Mouse (Mus musculus) layer of hippocampus, adult 9-11 months (tissue): ENCODE results near the gene Fau.
A peak's percentile ranks its signal among the peaks of the same experiment; 100 is the strongest.
"Not testable (repeated sequence)": the region's sequence is repeated elsewhere in the genome, so short reads cannot be mapped to it uniquely, and the experiment has no call there.

Experiments
- DNase-seq: peaks from one replicate; pipeline ENCODE4 v3.0.0; 2022

Fau gene

GRCm38 (mm10) chr19:6057313-6058096 lies at the start of gene Fau, which contains the start of gene Mrpl49:
Fau (plus strand) TSS chr19:6057844.
Mrpl49 (minus strand) TSS chr19:6057785.
- DNase-seq: peak; percentile 99

- DNase-seq: no peak
Observed at GRCm38 (mm10) chr19:6009137-6009536, 48.5 kb upstream of the Fau start.

GRCm38 (mm10) chr19:6013691-6014090 lies 44.0 kb upstream of the Fau start:
- DNase-seq: no peak

DNA sequence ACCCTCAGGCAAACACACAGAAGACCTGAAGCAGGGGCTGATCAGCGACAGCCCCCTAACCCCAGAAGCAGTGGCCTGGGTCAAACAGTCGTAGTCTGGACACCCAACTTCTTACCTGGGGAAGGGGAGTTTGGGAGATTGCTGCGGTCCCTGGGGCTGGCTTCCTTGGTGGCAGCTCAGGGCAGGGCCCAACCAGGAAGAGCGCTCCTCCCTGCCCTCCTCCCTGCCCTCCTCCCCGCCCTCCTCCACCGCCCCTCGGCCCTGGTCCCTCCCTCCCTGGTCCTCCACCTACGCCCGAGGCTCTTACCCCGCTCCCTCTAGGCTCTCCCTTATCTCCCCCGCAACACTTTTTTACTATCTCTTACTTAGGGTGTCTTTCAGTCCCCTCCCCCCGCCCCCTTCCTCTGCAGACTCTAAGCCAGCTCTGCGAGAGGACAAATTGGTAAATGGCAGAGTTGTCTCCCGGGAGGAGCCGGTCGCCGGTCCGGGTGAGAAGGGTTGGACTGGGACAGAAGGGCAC lies 42.6 kb upstream of the Fau start:
- no peak for DNase-seq

DNA sequence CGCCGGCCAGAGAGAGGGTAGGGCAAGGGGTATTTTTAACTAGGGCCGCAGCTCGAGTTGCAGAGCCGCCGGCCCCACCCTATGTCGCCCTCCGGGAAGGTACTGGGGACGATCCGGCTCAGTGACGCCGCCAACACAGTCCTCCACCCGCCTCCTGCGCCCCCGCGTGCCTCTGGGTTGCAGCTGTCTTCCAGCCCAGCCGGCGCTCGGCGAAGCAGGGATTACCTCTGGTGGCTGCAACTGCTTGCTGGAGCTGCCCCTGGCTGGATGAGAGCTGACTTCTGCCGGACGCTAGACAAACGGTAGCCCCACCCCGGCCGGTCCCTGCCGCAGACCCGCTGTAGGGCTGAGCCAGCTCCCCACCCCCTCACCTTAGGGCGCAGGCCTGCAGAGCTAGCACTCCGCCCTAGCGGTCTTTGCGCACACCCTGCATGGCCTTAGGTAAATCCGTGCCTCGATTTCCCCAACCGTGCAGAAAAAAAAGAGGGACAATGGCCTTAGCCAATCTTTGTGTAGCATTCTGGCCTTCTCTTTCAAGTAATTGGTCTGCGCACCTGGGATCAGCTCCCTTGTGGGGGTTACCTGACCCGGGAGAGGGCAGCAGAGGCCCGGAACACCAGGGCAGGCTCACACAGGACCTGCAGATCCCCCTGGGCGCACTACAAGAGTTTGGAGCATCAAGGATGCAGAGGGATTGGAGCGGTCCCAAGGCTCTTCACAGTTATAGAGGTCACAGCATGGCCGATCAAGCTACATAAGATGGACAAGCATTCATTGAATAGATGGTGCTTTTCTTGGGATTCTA lies 41.9 kb upstream of the Fau start, which contains the start of gene Capn1:
Capn1 (minus strand) TSS at position 387 of the 805 bp plus-strand sequence.
- peak; percentile 45 for DNase-seq

DNA sequence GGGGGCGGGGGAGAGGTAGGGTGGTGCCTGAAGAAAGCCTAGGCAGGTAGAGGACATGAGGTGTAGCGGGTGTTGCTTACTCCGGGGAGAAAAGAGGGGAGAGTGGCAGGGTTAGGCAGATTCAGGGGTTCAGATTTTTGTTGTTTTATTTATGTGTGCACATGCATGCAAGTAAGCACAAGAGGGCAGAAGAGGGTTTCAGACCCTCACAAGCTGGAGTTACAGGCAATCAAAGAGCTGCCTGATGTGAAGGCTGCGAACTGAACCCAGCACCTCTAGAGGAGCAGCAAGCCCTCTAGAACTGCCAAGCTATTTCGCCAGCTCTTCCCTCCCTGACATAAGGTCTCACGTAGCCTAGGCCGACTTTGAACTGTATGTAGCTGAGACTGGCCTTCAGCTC lies 41.1 kb upstream of the Fau start:
- DNase-seq: peak; percentile 15

DNA sequence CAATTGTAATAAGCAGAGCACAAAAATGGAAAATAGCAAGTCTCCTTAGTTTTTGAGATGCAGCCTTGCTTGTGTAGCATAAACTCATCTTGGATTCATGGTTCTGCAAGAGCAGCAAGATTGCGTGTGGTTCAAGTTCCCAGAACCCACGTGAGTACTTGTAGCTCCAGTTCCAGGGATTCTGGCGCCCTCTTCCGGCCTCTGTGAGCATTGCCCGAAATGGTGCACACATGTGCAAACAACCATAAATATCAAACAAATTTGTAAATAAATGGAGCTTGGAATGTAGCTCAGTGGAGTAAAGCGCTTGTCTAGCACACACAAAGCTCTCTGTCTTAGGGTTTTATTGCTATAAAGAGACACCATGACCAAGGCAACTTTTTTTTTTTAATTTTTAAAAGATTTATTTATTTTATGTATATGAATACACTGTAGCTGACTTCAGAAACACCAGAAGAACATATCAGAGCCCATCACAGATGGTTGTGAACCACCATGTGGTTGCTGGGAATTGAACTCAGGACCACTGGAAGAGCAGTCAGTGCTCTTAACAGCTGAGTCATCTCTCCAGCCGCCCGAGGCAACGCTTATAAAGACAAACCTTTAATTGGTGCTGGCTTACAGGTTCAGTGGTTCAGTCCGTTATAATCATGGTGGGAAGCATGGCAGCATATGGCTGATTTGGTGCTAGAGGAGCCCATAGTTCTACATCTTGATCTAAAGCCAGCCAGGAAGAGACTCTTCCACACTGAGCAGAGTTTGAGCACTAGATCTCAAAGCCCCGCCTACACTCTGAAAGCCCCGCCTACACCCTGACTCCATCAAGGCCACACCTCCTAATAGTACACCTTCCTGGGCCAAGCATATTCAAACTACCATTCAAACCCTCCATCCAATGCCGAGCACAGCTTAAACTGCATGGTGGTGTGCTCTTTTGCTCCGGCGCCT lies 39.2 kb upstream of the Fau start:
- peak; percentile 85 for DNase-seq

DNA sequence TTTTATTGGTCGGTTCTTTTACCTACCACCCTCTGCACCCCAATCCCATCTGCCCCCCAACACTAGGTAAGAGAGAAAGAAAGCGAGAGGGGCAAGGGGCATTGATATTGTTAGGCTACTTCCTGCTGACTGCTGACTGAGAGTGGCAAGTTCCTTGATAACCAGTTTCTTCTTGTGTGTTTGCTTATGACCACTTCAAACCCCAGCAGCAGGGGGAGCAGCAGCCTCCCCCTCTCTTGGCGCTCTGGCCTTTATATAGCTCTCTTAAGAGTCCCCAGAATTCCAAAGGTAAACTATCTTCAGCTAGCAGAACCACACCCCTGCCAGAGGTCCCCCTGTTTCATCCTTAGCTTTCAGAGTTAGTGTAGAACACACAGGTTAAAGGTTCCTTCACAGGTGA lies 37.4 kb upstream of the Fau start:
- DNase-seq: no peak

- no peak for DNase-seq
Observed at GRCm38 (mm10) chr19:6023059-6023458, 34.6 kb upstream of the Fau start.

- no peak for DNase-seq
Observed at GRCm38 (mm10) chr19:6023930-6024329, 33.7 kb upstream of the Fau start.

- no peak for DNase-seq
Observed at GRCm38 (mm10) chr19:6028991-6029390, 28.7 kb upstream of the Fau start.

GRCm38 (mm10) chr19:6029426-6029825 lies 28.2 kb upstream of the Fau start:
- no peak for DNase-seq

DNA sequence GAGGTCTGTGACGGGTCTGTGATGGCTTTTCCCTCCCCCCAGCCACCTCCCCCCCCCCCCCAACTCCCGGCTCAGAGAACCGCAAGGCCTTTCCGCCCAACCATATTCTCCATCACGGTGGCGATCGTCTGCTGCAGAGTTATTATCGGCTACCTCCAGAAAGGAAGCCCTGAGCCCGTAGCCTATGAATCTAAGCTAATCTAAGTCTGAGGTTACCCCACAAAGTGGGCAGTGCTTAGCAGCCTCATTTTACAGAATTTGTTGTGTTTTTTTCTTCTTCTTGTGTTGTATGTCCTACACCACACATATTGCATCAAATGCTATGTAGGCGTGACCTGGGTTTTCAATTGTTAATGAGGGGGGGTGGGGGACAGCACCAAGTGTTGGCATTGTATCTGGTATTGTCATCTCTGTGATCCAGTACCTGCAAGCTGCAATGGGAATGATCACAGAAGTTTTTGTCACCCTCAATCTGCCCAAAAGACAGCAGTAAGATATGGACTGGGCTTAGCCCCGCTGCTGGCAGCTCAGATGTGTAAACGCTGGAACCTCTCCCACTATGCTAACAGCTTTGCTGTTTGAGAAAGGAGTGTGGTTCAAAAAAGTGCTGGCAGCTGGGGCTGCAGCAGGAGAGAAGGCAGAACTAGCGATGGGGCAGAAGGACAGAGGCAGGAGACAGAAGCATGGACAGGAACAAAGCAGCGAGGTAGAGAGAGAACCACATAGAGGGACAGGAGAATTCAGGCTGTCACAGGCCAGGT lies 26.9 kb upstream of the Fau start:
- no peak for DNase-seq

DNA sequence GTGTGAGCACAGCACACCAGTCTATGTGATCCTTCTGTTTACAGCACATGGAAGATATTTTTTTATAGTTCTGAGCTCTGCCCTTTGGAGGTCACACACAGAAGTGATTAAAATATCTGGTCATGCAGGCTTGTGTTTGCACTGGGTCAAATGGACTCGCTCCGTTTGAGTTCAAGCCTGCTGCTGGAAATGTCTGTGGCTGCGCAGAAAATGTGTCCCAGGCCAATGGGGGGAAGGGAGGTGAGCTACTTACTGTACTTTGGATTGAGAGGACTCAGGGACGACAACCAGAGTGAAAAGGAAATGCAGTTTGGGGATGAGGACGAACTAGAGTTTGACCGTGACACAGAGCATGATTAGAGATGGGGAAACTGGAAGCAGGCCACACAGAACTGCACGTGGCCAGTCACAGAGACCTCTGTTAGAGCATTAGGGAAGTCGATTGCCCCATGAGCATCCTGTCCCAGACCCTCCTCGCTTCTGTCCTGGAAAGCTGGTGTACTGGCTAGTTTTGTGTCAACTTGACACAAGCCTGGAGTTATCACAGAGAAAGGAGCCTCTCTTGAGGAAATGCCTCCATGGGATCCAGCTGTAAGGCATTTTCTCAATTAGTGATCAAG lies 21.6 kb upstream of the Fau start:
- no peak for DNase-seq

DNA sequence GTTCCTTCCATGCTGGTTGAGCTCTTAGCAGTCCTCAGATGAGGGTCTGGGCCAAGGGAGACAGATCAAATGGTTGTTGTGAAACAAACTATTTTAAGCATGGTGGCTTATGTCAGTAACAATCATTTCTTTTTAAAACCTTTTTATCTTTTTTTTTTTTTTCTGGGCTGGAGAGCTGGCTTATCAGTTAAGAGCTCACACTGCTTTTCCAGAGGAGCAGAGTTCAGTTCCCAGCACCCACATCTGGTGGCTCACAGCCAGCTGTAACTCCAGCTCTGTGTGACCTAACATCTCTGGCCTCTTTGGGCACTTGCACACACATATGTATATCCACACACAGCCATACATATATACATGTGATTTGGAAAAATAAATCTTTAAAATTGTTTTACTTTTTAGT lies 19.9 kb upstream of the Fau start:
- DNase-seq: no peak

GRCm38 (mm10) chr19:6038326-6038725 lies 19.3 kb upstream of the Fau start:
- no peak for DNase-seq

GRCm38 (mm10) chr19:6040002-6040401 lies 17.6 kb upstream of the Fau start:
- no peak for DNase-seq

DNA sequence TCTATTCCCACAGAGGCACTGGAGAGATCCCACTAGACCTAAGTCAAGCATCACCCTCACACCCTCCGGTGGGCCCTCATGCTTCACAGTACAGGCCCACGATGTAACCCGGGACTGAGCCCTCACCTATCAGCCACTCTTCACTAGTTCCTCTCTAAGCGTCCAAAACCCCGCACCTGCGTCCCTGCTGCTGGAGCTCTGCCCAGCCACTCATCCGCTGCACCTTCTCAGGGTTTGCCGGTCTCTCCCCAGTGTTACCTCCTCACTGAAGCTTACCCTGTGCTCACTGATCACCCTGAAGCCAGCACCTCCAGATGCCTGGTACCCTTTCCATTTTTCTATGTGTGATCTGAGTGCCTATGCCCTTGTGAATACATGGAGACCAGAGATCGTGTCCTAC lies 15.4 kb upstream of the Fau start:
- DNase-seq: no peak

- not testable (repeated sequence) for DNase-seq
Observed at GRCm38 (mm10) chr19:6044102-6044501, 13.5 kb upstream of the Fau start.

GRCm38 (mm10) chr19:6045366-6046293 lies 12.0 kb upstream of the Fau start:
- no peak for DNase-seq
